Mouse (Mus musculus) megakaryocyte-erythroid progenitor cell, adult 5-6 weeks (primary cell): ENCODE data around the gene Cdk12. TPM values are rescaled to one million over a fixed set of nuclear protein-coding genes. Genes with fewer than 3 reads are reported as not detected.

Source experiments
- ATAC-seq: replicated peaks from 2 replicates; pipeline ENCODE4 v1.8.0; 2016; ENCODE audit warnings: mild to moderate bottlenecking, inconsistent platforms; ENCODE audit not compliant: severe bottlenecking, poor library complexity, low FRiP score, low TSS enrichment
- total RNA-seq, 2 experiments: library from RNA; stranded (forward) in 1 of 2; stranded (reverse) in 1 of 2; fragments of 200-1000, 215-1000 nt in 1 of 2; fragments of >200 nt in 1 of 2; fragmentation: Nextera tagmentation in 1 of 2; gene quantifications; 2 replicates each; pipeline ENCODE4 v1.2.3; 2014 to 2017

The Cdk12 gene
- total RNA-seq, 2 experiments from 2014 or later, result 65.8 to 76.6 TPM

DNA sequence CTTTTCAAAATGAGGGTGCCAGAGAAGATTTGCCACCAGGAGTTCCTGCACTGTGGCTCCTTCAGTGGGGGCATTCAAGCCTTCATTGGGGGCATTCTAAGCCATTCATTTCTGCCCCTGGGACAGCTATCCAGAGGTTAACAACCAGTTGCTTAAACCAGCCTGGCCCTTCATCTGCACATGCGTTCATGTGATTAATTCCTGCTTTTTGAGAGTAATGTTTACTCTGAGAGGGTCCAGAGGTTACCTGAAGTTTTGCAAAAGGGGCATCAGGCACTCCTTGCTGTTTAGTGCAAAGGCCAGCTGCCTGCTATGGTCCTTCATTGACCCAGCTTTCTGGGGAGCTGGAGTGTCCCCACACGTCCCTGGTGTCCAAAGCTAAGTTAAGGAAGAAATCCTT is 94.1 kb downstream of the Cdk12 start:
- ATAC-seq, result no peak

DNA sequence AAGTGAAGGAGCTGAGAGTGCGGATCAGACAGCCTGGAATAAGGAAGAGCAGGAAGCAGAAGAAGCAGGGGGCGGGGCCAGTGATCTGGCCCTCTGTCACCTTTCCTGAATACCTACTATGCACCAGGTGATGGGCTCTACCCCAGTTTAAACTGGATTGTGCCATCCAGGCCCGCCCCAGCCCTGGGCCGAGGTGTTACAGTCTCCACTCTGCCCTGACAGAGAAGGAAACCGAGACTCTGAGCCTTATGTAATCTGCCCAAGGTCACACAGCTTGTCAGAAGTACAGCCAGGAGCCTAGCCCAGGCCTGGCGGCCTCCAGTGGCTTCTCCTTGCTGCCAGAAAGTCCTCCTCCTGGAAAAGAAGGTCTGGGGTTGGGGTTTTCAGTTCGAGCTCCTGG is 94.9 kb downstream of the Cdk12 start:
- no peak for ATAC-seq

DNA sequence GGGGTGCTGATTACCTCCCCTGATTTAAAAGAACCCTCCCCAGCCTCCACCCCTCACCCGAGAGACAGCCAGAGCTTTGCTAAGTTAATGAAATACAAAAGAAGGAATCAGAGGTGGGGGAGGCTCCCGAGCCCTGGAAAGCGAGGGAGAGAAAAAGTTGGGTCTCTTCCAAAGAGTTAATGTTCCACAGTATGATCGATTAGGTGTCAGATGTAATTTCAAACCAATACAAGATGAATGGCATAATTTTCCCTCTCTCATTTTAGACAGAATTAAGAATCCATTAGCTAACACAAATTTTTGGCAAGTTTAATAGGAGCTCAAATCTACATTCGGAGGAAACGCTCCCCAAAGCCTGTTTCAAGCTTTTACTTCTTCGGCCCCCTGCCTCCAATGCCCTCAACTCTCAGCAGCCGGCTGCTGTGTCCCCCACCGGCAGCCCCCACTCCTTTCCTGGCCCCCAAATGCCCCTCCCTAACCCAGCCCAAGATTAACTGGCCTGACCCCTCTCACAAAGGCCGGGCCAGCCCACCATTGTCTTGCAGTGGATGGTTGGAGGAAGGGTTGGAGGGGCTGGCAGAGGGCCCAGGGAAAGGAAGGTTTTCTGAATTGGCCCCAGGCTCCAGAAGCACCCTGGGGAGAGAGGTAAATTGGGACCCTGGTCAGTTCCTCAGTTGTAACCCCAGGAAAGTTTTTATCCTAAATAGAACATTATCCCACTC is 95.8 kb downstream of the Cdk12 start:
- no peak for ATAC-seq

DNA sequence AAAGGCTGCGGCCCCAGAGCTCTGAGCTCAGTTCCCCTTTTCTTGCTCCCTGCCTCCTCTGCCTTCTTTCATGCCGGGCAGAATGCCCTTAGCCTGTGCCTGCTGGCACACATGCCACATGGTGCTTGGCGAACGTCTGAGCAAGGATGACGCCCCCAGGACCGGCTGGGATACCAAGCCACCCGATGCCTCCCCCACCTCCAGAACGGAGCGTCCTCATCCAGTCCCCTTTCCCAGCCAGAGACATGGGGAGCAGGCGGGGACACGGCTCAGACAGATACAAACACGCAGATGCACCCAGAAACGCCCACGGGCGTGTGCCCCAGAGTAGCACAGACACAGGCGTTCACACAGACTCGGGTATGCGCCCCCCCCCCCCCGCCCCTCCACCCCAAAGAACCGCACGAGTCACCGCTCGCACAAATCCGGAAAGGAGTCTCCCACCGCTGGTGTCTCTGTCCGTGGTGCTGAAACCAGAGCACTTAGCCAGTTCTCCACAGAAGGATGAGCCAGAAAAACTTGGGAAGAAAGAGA is 111.0 kb downstream of the Cdk12 start:
- no peak for ATAC-seq

DNA sequence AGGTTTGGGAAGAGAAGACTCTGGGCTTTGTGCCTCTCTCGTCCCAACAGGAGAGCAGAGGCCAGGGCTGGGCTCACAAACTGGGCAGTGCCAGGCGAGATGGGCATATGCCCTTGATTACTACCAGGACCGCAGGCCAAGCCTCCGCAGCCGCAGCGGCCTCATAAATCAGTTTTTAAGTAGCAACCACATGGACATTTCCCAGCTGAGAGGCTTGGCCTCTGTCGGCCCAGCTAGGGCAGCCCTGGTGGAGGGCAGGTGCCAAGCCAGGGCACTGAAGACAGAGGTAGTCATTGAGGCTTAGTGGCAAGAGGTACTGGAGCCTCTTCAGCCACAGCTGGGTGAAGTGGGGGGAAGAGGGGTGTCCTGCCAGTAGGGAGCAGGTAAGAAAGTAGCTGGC is 114.6 kb downstream of the Cdk12 start:
- ATAC-seq, result no peak

- ATAC-seq, result no peak
Observed at GRCm38 (mm10) chr11:98318421-98319116, 115.7 kb downstream of the Cdk12 start.

GRCm38 (mm10) chr11:98319120-98319519 is 116.3 kb downstream of the Cdk12 start:
- no peak for ATAC-seq

- ATAC-seq, result no peak
Observed at GRCm38 (mm10) chr11:98319544-98319943, 116.7 kb downstream of the Cdk12 start.

DNA sequence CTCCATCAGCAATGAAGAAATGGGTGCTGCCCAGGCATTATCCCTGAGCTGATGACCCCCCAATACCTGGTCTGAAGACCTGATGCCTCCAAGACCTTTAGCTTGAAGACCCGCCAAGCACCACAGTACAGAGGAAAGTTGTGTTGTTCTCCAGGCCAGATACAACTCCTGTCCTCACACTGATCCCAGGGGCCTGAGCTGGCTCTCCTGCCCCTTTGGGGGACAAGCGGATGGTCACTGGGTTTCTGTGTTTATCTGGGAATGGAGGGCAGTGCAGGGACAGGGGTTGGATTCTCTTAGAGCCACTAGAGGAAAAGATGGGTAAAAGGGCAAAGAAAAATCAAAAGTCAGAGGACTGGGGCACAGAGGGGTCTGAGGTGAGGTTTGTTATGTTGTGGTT is 117.1 kb downstream of the Cdk12 start:
- no peak for ATAC-seq

GRCm38 (mm10) chr11:98320381-98320780 is 117.5 kb downstream of the Cdk12 start:
- no peak for ATAC-seq

GRCm38 (mm10) chr11:98320806-98321676 is 118.2 kb downstream of the Cdk12 start:
- ATAC-seq, result no peak

- ATAC-seq, result no peak
Observed at GRCm38 (mm10) chr11:98321677-98322003, 118.8 kb downstream of the Cdk12 start.

GRCm38 (mm10) chr11:98322159-98322558 is 119.3 kb downstream of the Cdk12 start:
- ATAC-seq, result no peak

DNA sequence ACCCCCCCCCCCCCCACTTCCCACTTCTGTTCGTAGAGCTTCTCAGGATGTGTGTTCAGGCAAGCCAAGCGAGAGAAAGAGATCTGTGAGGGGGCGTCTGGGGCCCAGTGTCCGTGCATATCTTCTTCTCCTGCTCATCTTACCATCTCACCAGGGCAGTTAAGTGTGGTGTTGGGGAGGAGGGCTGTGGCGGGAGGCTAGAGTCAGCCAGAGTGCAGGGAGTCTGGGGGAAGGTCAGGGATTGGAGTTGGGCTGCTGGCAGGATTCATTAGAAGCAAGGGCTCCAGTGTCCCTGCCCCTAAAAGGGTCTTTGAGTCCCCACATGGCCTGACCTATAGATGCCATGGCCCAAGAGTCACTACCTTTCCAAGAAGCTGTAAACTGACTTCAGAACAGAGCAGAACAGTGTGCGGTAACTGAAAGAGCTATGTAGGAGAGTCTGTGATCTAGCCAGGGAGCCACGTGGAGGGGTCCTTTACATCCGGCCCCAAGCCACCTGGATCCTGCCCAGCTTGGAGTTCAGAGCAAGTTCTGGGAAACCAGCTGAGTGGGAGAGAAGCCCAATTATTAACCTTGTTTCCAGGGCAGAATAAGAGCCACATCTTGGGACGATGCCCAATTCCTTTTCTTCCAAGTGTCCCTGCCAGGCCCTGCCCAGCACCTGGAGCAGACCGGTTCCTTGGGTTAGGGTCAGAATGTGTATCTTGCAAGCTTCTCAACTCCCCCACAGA is 120.4 kb downstream of the Cdk12 start:
- no peak for ATAC-seq

DNA sequence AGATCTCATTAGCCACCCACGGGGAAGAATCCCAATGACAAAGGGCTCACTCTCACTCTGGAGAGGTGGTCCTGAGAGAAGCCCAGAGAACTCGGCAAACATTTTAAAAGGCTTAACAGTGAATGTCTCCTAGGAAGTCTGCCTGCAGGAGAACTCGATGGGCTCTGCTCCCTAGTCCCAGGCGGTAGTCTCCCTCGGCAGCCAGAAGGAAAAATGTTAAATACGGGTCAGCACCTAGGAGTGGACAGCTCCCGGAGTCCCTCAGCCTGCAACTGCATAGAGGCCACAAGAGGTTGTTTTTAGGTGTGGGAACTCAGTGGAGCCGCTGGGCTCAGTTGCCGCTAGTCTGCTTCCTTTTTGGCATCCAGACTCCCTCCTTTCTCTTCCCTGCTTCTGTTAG is 121.1 kb downstream of the Cdk12 start:
- peak; percentile 60; the same call in 1 of the 2 replicates for ATAC-seq

- no peak for ATAC-seq
Observed at GRCm38 (mm10) chr11:98325191-98325820, 122.4 kb downstream of the Cdk12 start.

DNA sequence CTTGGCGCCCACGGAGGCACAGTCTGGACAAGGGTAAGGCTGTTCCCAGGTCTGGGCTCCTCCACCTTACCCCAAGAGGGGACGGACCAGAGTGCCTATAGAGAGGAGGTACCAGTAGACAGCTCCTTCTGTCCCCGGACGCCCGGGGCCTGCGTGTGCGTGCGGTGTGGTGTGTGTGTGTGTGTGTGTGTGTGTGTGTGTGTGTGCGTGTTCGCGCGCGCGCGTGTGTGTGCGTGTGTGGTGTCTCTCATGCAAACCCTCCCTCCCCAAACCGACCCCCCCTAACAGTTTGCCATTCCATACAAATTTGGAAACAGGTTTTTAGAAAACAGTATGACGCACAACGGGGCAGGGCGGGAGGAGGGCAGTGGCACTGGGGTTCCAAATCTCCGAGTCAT is 123.0 kb downstream of the Cdk12 start:
- no peak for ATAC-seq

DNA sequence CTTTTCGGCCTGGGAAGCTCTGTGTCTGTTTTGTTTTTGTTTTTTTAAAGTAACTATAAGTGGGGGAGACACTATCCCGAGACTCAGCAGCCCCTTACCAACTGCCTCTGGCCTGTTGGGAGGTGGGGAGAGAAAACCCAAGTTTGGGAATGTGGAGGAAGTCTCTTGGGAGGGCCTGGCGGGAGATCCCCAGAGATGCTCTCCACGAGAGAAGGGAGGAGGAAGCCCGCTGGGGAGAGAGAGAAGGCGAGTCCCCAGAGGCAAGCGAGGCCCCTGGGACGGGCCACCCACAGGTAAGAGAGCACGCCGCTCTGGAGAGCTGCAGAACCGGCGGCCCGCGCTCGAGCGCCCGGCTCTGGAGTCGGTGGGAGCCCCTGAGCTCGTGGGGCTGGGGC is 123.9 kb downstream of the Cdk12 start:
- no peak for ATAC-seq
